Mouse (Mus musculus) monocyte, adult 2 months (primary cell): Measurements from ENCODE around the gene Tec.

Source experiments
- DNase-seq, 2 experiments: peaks; one replicate each; pipeline ENCODE4 v3.0.0; 2022; ENCODE audit warnings: low spot score in 2 of 2, low read depth in 1 of 2

The Tec gene

DNA sequence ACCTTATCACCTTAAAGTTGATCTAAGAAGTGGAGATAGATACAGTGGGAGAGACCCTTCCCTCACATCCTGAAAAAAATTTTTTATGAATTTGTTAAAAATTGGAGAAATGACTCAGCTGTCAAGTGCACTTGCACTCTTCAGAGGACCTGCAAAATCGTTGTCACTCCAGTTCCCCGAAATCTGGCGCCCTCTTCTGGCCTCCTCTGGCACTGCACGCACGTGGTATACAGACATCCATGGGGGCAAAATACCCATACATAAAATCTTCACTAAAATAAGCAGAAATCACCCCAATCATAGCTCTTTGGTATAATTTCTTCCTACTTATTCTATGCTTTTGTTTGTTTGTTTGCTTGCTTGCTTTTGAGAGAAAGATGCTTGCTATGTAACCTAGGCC, 25.7 kb upstream of the Tec start:
- no peak for DNase-seq

DNA sequence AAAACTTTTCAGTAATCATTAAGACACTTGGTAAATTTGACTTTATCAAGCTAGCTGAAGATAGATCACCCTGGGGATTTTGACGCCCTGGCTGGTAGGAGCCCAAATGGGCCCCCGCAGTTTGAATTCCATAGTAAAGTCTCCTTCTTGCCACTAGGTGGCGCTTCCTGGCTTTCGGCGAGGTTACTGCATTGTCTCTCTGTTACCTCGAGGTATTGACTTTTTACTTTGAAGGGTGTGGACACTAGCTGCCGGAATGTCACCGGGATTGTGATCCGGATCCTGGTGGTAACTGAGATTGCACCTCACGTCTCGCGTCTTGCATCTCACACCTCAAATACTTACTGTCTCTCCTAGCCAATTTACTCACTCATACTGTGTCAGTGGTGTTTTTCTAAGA, 23.3 kb upstream of the Tec start:
- no peak for DNase-seq

DNA sequence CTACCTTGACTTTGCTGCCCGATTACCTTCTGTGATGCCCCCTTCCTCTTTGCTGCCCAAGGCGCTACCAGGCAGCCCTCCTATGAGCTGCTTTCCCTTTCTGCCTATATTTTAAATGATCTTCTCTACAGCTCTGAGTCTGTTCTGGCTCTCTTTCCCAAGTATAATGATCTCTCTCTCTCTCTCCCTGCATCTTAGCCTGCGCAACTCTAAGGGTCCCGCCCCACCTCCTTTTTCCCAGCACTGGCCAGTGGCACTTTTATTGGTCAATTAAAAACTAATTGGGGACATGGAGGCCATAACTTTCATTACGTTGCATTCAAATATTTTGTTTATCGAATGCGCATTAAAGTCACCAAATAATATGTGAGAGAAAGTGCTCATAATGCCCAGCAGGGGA, 20.0 kb upstream of the Tec start:
- DNase-seq: no peak

DNA sequence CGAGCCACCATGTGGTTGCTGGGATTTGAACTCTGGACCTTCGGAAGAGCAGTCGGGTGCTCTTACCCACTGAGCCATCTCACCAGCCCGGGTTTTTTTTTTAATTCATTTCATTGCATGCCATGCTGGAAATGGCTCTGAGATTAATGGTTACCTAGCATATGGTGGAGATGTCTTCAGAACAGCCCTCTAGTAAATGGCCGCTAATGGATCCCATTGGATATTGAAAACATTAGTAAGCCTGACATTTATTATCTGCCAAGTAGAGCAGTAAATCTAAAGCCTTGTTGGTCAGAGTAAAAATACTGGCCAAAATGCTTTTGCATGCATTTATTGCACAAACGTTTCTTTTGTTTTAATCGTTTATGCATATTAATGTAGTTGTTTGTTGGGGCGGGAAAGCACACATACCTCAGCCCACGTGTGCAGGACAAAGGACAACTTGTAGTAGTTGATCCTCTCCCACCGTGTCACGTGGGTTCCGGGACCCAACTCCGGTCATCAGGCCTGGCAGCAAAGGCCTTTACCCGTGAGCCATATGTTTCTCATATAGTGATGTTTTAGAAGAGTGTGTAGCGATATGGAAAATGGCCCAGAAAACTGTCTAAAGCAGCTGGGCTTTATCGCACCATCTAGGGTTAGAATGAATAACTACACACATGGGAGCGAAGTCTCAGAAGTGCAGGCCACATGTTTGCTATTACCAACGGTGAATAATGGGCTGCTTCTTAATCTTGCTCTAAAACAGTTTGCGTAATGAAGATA, 18.4 kb upstream of the Tec start:
- DNase-seq: no peak

DNA sequence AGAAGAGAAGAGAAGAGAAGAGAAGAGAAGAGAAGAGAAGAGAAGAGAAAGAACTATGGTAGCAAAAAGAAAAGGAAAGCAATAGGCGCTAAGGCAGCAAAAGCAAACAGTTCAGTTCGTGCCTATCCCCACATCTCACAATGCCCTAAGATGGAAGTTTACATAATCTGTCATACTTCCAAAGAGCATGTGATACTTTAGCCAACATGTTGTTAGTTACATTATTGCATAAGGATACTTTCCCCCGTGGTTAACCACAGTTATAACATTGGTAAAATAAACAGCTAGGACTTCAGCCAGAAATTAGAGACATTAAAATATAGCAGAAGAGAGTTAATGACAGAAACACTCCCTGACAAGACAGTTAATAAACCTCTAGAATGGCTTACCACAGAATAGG, 15.4 kb upstream of the Tec start:
- no peak for DNase-seq

DNA sequence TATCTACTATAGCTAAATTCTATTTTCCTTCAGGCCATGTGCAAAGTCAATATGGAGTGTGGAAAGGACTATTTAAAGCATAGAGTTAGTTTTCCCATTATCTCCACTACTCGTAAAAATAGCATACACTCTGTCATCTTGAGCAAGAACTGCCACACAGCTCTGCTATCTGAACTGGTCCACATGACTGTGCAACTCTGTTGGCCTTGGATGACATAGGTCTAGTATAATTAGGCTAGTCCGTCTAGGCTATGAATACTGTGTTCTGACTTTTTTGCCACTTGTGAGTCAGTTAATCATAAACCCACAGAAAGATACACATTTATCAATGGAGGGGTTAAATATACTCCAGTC, 14.1 kb upstream of the Tec start:
- no peak for DNase-seq

DNA sequence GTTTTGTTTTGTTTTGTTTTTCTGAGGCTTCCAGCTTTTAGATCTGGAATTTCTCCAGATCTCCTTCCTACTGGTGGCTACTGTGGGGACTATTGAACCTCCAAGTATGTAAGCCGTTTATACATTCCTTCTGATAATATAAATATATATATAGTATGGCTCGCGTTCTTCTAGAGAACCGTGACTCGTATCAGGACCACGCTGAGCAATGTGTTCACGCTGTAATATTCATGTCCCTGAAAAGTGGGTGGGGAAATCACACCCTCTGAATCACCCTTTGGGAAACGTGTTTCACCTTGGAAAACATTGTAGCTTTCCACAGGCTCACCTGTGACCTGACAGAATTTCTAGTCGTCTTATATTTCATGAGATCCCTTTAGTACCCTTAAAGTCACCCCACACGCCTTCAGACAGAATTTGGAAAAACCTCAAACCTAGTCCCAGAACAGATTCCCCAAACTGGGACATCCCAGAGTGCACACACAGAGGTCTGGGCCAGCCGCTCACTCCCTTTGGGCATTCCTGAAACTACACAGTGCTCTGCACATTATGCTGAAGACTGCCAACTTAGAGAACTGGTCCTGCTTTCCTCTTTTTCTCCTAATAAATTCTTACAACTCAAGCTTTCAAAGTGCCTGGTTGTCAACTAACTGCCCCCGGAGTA, 13.6 kb upstream of the Tec start:
- no peak for DNase-seq

DNA sequence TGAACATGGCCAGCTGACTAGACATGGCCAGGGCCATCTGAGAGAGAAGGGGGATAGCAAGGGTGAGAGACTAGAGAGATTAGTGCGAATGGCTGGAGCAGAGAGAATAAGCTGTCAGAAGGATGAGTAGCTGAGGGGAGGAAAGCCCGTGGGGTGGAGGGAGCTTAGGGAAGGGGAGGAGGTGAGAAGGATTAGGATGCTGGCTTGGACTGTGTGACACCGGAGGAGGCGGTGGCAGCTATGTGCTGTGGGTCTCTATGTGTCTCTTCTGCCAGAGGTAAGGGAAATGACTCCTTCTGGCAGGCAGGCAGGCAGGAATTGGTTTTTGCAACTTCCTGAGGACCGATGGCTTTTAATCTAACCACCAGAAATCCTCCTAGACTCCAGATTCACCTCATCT, 11.5 kb upstream of the Tec start:
- no peak for DNase-seq

DNA sequence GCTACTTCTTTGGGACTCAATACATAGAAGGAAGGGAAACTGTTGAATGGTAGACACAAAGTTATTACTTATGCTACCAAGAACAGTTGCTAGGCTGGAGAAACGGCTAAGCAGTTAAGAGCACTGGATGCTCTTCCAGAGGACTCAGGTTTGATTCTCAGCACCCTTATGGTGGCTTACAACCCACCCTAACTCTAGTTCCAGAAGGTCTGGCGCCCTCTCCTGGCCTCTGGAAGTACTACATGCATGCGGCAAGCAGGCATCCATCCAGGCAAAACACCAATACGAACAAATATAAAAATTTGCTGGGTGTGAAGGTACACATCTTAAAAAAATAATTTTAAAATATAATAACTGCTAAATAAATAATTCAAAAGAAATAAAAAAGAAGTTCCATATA, 2.8 kb upstream of the Tec start:
- no peak for DNase-seq

DNA sequence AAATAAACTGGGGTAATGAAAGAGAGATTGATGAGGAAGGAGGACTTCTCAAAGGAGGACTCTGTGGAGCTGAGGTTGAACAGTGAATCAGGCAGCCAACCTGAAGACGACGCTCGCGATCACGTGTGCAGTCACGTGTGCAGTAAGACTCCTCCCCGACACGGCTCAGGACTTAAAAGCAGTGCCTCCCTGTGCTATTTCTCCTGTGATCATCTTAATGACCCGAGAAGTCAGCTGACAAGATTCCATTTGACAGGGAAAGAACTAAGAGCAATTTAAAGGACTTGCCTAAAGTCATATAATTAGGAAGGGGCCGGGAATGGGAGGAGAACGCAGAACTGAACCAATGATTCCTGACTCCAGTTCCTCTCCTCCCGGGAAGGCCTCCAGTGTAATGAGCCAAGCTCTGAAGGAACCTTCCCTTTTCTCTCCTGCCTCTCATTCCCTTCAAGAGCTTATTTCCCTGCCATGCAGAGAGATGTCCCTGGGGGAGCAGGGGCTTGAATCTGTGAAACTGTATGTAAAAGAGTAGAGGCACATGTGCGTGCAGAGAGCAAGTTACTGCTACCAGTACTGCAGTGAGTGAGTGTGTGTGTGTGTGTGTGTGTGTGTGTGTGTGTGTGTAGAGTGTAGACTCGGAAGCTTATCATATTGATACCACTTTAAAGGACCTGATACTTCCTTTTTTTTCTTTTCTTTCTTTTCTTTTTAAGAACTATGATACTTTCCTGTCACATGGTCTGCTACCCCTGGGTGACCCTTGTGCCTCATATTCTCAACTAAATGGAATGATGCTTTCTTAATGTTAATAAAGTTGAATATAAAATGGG, 1.7 kb upstream of the Tec start:
- DNase-seq: no peak

DNA sequence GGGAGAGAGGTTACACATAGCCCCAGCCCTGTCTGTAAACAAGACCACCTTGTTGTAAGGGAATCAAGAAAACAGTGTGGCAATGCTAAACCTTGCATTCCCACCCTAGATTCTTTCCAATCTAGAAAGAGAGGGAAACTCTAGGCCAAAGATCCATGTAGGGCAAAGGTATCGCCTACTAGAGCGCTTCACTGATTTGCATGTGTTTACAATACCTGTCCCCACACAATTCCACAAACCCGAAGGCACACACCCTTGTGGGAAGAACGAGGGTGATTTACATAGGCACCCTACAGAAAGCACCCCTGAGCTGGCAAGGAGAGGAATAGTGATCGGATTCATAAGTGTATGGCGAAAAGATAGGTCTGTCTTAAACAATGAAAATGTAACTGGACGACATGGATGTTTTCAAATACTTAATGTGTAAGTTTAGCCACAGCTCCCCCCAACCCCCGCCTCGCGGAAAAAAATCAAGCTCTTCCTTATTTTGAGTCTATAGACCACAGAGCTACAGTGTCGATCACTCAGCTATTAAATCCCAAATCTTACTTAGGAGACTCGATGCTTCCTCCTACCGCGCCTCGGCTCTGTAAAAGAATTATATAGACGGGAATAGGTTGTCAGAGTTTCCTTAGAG, 1.1 kb downstream of the Tec start:
- no peak for DNase-seq

DNA sequence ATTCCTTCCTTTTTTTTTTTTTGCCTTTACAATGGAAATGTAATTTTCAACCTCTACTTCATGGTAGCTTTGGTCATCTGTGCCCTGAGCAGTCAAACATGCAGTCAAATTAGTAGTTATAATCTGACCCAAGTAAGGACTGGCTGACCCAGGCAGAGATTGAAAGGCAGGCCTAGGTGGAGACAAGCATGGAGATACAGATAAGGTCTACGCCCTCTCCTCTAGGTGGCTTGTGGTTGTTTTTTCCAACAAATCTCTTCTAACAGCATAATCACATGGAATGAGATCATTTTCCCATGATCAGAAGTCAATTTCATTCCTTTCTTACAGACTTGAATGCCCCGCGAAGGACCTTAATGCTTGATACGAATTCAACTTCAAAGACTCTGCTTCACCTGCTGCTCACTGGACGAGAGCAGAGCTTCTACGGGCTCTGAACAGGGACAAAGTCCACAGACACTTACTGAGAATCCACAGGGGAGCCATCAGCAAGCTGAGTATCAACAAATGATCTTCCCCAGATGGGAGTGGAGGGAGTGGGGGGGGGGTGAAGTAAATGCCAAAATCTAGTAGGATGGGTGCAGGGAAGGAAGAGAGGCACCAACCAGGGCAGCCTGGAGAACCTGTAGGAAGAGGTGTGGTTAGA, 1.9 kb downstream of the Tec start:
- no peak for DNase-seq

DNA sequence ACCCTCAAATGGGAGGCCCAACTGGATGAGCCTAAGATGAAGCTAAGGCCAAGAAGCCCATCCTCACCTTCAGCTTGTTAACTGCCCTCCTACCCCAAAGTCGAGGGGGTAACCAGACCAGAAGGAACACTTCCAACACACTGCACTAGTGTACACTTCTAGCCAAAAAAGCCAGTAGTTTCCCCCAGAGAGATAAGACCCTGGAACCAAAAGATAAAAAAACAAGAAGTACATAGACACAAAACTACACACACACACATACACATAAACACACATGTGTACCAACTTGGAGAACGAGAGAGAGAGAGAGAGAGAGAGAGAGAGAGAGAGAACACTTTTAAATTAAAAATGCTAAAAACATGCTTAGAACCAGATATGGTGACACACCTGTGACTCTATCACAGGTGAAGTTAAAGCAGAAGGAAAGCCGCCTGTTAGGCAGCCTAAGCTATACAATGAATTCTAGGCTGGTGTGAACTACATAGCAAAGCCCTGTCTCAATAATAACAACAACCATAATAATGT, 3.6 kb downstream of the Tec start:
- DNase-seq: no peak

DNA sequence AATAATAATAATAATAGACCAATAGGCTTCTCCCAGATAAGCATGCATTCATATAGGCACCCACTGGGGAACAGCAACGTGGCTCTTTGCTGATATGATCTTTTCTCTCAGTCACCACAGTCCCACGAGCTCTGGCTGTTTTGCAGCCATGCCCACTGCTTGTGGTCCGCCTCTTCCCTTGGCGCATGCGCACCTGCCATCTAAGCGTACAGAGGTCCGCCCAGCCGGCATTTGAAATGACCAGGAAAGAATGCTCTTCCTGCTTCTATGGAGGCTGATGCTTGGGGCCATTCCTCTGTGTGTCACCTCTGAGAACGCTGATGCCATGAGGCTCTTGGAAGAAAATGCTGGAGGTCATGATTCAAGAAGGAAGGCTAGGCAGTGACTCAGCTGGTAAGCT, 5.1 kb downstream of the Tec start:
- no peak for DNase-seq

DNA sequence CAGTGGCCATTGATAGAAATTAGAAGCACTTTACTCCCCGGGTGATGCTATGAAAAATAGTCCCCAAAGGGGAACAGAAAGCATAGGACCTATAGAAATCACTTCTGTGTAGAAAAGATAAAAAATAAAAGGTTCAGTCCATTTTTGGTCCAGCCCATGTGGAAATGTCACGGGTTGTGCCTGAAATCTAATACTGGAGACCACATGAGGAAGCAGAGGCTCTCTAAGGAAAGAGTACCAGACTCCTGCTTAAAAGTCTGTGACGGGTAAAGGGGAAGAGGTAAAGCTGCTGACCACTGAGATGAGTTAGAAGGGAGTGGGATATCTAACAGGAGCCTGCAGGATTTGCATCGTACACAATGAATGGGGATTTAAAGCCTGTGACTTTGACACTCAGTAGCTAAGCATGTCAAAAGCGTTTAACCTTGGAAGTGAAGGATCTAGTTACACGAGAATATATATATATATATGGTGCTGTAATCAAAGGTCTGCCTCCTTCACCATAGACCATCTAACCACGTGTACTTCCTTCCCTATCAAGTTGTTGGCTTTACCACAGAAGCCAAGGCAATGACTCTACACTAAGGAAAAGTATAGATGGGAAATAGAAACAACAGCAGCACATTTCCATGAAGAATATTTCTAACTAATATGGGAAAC, 6.4 kb downstream of the Tec start:
- DNase-seq: no peak

DNA sequence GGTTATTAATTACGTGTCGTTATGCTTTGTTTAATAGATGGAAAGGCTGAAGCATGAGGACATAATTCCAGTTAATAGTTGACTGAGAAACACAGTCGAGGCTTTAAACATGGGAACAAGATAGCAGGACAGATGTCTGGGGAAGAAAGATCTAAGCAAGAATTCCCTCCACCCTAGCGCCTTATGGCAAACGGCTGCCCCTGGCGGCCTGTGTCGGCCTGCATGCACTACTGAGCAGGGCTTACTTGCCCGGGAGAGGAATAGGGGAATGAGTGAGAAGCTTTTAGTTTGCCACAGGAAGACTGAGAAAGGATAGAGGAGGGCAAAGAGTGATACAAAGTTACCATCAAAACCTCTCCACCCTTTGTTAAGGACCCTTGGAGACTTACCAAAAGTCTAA, 7.4 kb downstream of the Tec start:
- no peak for DNase-seq

DNA sequence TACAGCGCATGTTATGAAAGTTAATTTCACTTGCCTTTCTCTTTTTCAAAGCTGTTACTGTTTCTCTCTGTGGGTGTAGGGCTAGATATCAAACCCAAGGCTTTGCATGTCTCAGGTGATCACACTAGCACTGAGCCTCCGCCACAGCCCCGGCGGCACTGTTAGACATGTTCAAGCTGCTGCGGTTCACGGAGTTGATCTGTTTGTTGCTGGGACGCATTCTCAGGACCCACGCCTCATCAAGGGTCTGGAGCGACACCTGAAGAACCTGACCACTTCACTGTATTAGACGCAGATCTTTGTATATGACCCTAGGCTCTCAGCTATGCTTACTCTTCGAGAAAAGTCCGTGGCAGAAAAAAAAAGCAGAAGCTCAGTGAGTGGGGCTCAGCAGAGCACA, 10.0 kb downstream of the Tec start:
- no peak for DNase-seq

DNA sequence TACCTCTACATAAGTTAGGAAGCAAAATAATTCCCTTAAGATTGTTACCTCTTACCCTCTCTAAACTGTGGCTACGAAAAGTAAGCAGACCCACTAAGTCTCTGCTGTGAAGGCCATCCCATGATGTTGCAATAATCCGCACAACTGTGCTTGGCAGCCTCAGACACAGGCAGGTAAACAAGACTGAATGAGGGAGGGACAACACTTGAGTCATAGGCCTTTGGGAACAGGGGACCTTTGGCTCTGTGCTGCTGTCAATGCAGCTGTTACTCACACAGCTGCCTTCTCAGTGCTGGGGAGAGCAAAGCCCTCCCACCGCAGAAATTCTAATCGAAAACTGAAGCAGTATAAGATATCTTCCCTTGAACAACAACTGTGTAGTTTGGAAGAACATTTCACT, 10.5 kb downstream of the Tec start:
- DNase-seq: no peak

DNA sequence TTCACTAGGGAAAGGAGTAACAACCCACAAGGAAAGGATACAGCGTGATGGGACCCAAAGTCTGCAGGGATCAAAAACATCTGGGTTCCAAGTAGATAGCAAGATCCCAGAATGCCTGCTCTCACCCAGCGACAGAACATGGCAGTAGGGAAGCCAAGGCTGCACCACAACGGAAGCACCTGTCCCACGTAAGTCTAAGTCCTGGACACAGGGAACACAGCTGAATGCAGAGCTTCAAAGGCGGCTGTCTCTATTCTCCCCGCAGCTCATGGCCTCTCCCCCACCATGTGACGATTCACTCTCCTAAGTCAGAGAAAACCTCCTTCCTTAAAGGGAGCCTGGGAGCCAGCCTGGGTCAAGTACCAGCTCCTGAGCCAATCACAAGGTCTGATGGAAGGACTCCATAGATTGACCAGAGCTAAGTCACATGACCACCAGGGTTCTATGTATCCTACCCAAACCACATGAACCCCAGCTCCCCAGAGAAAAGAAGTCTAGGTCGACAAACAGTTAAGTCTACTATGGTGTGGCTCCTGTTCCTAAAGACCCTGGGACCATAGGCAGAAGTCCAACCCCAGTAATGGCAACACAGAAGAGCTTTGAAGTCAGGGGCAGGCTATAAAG, 11.9 kb downstream of the Tec start:
- DNase-seq: no peak

DNA sequence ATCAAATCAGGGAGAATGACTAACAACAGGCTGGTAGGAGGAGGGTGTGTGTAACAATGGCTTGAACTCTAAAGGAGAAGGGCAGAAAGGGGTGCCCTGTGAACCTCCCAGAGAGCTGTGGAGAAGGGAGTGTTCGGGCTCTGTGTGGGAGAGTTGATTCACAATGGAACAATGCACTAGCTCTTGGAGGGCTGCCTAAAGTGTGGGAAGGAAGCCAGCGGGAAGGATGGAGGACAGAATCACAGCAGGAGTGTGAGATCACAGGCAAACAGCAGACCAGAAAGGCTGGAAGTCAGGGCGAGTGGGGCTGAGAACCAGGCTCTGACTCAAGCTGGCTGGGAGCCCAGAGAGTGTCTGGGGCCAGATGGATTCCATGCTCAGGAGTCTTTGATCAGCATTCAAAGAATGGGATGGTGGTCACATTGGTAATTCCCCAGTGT, 12.6 kb downstream of the Tec start:
- DNase-seq: no peak
